Mouse (Mus musculus) midbrain, embryonic 16.5 days (tissue): Measurements from ENCODE around the gene Stpg2. TPM values are rescaled to one million over a fixed set of nuclear protein-coding genes. Genes with fewer than 3 reads are reported as not detected.

Experiments
- ATAC-seq: fragments of 200-750 bp; cut with Nextera tagmentation; 2 replicates; pipeline ENCODE4 v1.8.0; 2017; ENCODE audit warnings: moderate TSS enrichment
- H3K27ac ChIP-seq: fragments of 300-500 bp; sonication (generic); 2 replicates; pipeline ENCODE4 v1.5.1; 2014; ENCODE audit warnings: mild to moderate bottlenecking, low read length, mixed read lengths
- H3K27me3 ChIP-seq: fragments of 300-500 bp; sonication (generic); 2 replicates; pipeline ENCODE4 v1.6.1; 2014; ENCODE audit warnings: low read depth, low read length, mixed read lengths; ENCODE audit not compliant: control insufficient read depth, insufficient read depth
- H3K36me3 ChIP-seq: fragments of 300-500 bp; sonication (generic); 2 replicates; pipeline ENCODE4 v1.6.1; 2014; ENCODE audit warnings: mild to moderate bottlenecking, low read length, moderate library complexity, mixed read lengths; ENCODE audit not compliant: control insufficient read depth, insufficient read depth
- H3K4me1 ChIP-seq: fragments of 300-500 bp; sonication (generic); 2 replicates; pipeline ENCODE4 v1.6.1; 2014; ENCODE audit warnings: mild to moderate bottlenecking, low read length, mixed read lengths; ENCODE audit not compliant: control insufficient read depth, insufficient read depth
- H3K4me2 ChIP-seq: fragments of 300-500 bp; sonication (generic); 2 replicates; pipeline ENCODE4 v1.6.1; 2014; ENCODE audit warnings: mild to moderate bottlenecking, low read length, mixed read lengths
- H3K4me3 ChIP-seq: fragments of 300-500 bp; sonication (generic); 2 replicates; pipeline ENCODE4 v1.5.1; 2014; ENCODE audit warnings: low read depth, mild to moderate bottlenecking, low read length, moderate library complexity, mixed read lengths
- H3K9ac ChIP-seq: fragments of 300-500 bp; sonication (generic); 2 replicates; pipeline ENCODE4 v1.6.1; 2014; ENCODE audit warnings: low read depth, low read length, mixed read lengths
- H3K9me3 ChIP-seq: fragments of 300-500 bp; sonication (generic); replicated peaks from 2 replicates; pipeline ENCODE4 v1.6.1; 2014; ENCODE audit warnings: mild to moderate bottlenecking, low read length, mixed read lengths; ENCODE audit not compliant: control insufficient read depth, poor library complexity, severe bottlenecking
- WGBS: fragments of 180-500 bp; shearing (Covaris S2); extraction: QIAGEN DNeasy Blood & Tissue Kit; methylation state at CpG from one replicate; pipeline ENCODE4 v1.1.7; 2014; 5-methylcytosine and 5-hydroxymethylcytosine counted together
- polyA plus RNA-seq: library from polyadenylated mRNA; unstranded; fragments of >200 nt; fragmentation: Nextera tagmentation; extraction: Ambion mirVana; gene quantifications from 2 replicates; pipeline ENCODE4 v1.2.1, GENCODE M21; 2015

Stpg2 gene
- polyA plus RNA-seq, 1 experiment from 2014 or later = 0.09 TPM

- no peak overlapping the region for H3K27ac ChIP-seq
- H3K27me3 ChIP-seq = no peaks in the 10 kb centered on the region
- no peaks in the 10 kb centered on the region for H3K4me1 ChIP-seq
- no peaks in the 10 kb centered on the region for H3K36me3 ChIP-seq
- H3K4me3 ChIP-seq = no peak overlapping the region
- 94% methylated on average over 2 of the region's 2 CpGs for WGBS
- no peak for ATAC-seq
- no peaks in the 10 kb centered on the region for H3K9me3 ChIP-seq
- no peak overlapping the region for H3K9ac ChIP-seq
- H3K4me2 ChIP-seq = no peak overlapping the region
Observed at GRCm38 (mm10) chr3:139311721-139312120, 106.2 kb downstream of the Stpg2 start.

GRCm38 (mm10) chr3:139380494-139380893 lies 175.0 kb downstream of the Stpg2 start:
- ATAC-seq = no peak
- H3K4me2 ChIP-seq = no peak overlapping the region
- H3K9ac ChIP-seq = no peak overlapping the region
- H3K27me3 ChIP-seq = no peaks in the 10 kb centered on the region
- no peaks in the 10 kb centered on the region for H3K36me3 ChIP-seq
- 90% methylated on average over 3 of the region's 3 CpGs for WGBS
- H3K9me3 ChIP-seq = no peaks in the 10 kb centered on the region
- H3K4me3 ChIP-seq = no peak overlapping the region
- H3K4me1 ChIP-seq = no peaks in the 10 kb centered on the region
- no peak overlapping the region for H3K27ac ChIP-seq

- H3K4me3 ChIP-seq = no peak overlapping the region
- H3K27me3 ChIP-seq = no peaks in the 10 kb centered on the region
- 0 out of 2 replicates have a peak overlapping the region, but pooled peaks have one; percentile 22 for H3K27ac ChIP-seq
- H3K9ac ChIP-seq = no peak overlapping the region
- ATAC-seq = peak; percentile 60; the same call in 1 of the 2 replicates
- no peaks in the 10 kb centered on the region for H3K9me3 ChIP-seq
- H3K36me3 ChIP-seq = no peaks in the 10 kb centered on the region
- H3K4me1 ChIP-seq = 0 out of 2 replicates have a peak, but pooled peaks cover 2% of the 10 kb centered on the region
- H3K4me2 ChIP-seq = peak overlapping the region; percentile 40
- whole genome bisulfite sequencing = 41% methylated on average over 9 of the region's 9 CpGs
Observed at GRCm38 (mm10) chr3:139397077-139397865, 191.8 kb downstream of the Stpg2 start.

GRCm38 (mm10) chr3:139404673-139405072 lies 199.2 kb downstream of the Stpg2 start:
- no peaks in the 10 kb centered on the region for H3K4me1 ChIP-seq
- no peaks in the 10 kb centered on the region for H3K9me3 ChIP-seq
- H3K27ac ChIP-seq = no peak overlapping the region
- 92% methylated on average over 3 of the region's 3 CpGs for WGBS
- no peaks in the 10 kb centered on the region for H3K27me3 ChIP-seq
- H3K4me2 ChIP-seq = no peak overlapping the region
- no peak overlapping the region for H3K9ac ChIP-seq
- H3K4me3 ChIP-seq = no peak overlapping the region
- no peaks in the 10 kb centered on the region for H3K36me3 ChIP-seq
- no peak for ATAC-seq

GRCm38 (mm10) chr3:139419142-139419541 lies 213.6 kb downstream of the Stpg2 start:
- no peaks in the 10 kb centered on the region for H3K36me3 ChIP-seq

GRCm38 (mm10) chr3:139442170-139442569 lies 236.7 kb downstream of the Stpg2 start:
- WGBS = 82% methylated on average over 7 of the region's 7 CpGs
- Histone ChIP-seq H3K4me2 (no peak overlapping the region), H3K27ac (no peak overlapping the region), H3K4me1 (no peaks in the 10 kb centered on the region), H3K9me3 (no peaks in the 10 kb centered on the region), H3K4me3 (no peak overlapping the region), H3K36me3 (no peaks in the 10 kb centered on the region), H3K9ac (no peak overlapping the region), H3K27me3 (no peaks in the 10 kb centered on the region)
- ATAC-seq = no peak

More at GRCm38 (mm10) chr3:139419142-139419541, 213.6 kb downstream of the Stpg2 start:
- 79% methylated on average over 5 of the region's 5 CpGs for WGBS
- H3K9me3 ChIP-seq = no peaks in the 10 kb centered on the region
- ATAC-seq = no peak
- H3K4me3 ChIP-seq = no peak overlapping the region
- H3K27me3 ChIP-seq = no peaks in the 10 kb centered on the region
- H3K9ac ChIP-seq = no peak overlapping the region
- no peak overlapping the region for H3K27ac ChIP-seq
- no peaks in the 10 kb centered on the region for H3K4me1 ChIP-seq
- H3K4me2 ChIP-seq = no peak overlapping the region

- 57% methylated on average over 3 of the region's 3 CpGs for WGBS
- Histone ChIP-seq H3K9me3 (no peaks in the 10 kb centered on the region), H3K27me3 (no peaks in the 10 kb centered on the region), H3K4me1 (no peaks in the 10 kb centered on the region), H3K36me3 (no peaks in the 10 kb centered on the region), H3K27ac (no peak overlapping the region), H3K9ac (no peak overlapping the region), H3K4me3 (no peak overlapping the region), H3K4me2 (no peak overlapping the region)
- no peak for ATAC-seq
Observed at GRCm38 (mm10) chr3:139495939-139496338, 290.4 kb downstream of the Stpg2 start.

GRCm38 (mm10) chr3:139502216-139502615 lies 296.7 kb downstream of the Stpg2 start:
- Histone ChIP-seq H3K9ac (no peak overlapping the region), H3K36me3 (no peaks in the 10 kb centered on the region), H3K9me3 (no peaks in the 10 kb centered on the region), H3K4me2 (no peak overlapping the region), H3K4me3 (no peak overlapping the region), H3K27ac (no peak overlapping the region), H3K4me1 (no peaks in the 10 kb centered on the region), H3K27me3 (no peaks in the 10 kb centered on the region)
- no peak for ATAC-seq
- 23% methylated on average over 5 of the region's 5 CpGs for whole genome bisulfite sequencing

- Histone ChIP-seq H3K9ac (no peak overlapping the region), H3K27ac (no peak overlapping the region), H3K4me1 (0 out of 2 replicates have a peak, but pooled peaks cover 3% of the 10 kb centered on the region), H3K27me3 (no peaks in the 10 kb centered on the region), H3K9me3 (no peaks in the 10 kb centered on the region), H3K4me2 (no peak overlapping the region), H3K36me3 (no peaks in the 10 kb centered on the region), H3K4me3 (no peak overlapping the region)
- peak; percentile 87 for ATAC-seq
- 22% methylated on average over 6 of the region's 6 CpGs for WGBS
Observed at GRCm38 (mm10) chr3:139509275-139509985, 303.9 kb downstream of the Stpg2 start.
